Mouse (Mus musculus) right cerebral cortex, postnatal 25 days (tissue): ENCODE data around the gene Omd.

Source experiments
- DNase-seq: peaks from one replicate; pipeline ENCODE4 v3.0.0; 2022

Gene Omd

GRCm38 (mm10) chr13:49617021-49617420, 34.8 kb downstream of the Omd start:
- DNase-seq: no peak

- no peak for DNase-seq
These were observed 36.1 kb downstream of the Omd start for GRCm38 (mm10) chr13:49618365-49618764.

GRCm38 (mm10) chr13:49623216-49623615, 41.0 kb downstream of the Omd start:
- no peak for DNase-seq

GRCm38 (mm10) chr13:49628167-49628566, 45.9 kb downstream of the Omd start:
- DNase-seq: no peak

GRCm38 (mm10) chr13:49629076-49629475, 46.8 kb downstream of the Omd start:
- no peak for DNase-seq

- DNase-seq: no peak
These were observed 57.7 kb downstream of the Omd start for GRCm38 (mm10) chr13:49639965-49640364.
